Mouse (Mus musculus) limb, embryonic 11.5 days (tissue): ENCODE data around the gene Rpl18a. TPM values are rescaled to one million over a fixed set of nuclear protein-coding genes. Genes with fewer than 3 reads are reported as not detected.

Source experiments
- ATAC-seq: fragments of 200-750 bp; cut with Nextera tagmentation; 2 replicates; pipeline ENCODE4 v1.8.0; 2017; ENCODE audit warnings: low read depth; ENCODE audit not compliant: insufficient number of reproducible peaks, low FRiP score, low TSS enrichment
- DNase-seq: peaks from one replicate; pipeline ENCODE4 v3.0.0-alpha.2; 2015; ENCODE audit warnings: low spot score
- H3K27ac ChIP-seq: fragments of 300-500 bp; sonication (generic); replicated peaks from 2 replicates; pipeline ENCODE4 v1.5.1; 2014; ENCODE audit warnings: low read depth, mild to moderate bottlenecking, low read length
- H3K27me3 ChIP-seq: fragments of 300-500 bp; sonication (generic); 2 replicates; pipeline ENCODE4 v1.6.1; 2014; ENCODE audit warnings: mild to moderate bottlenecking, low read length, mixed read lengths; ENCODE audit not compliant: control insufficient read depth, insufficient read depth
- H3K36me3 ChIP-seq: fragments of 300-500 bp; sonication (generic); 2 replicates; pipeline ENCODE4 v1.6.1; 2014; ENCODE audit warnings: mild to moderate bottlenecking, low read length, moderate library complexity, mixed read lengths; ENCODE audit not compliant: control insufficient read depth, insufficient read depth
- H3K4me1 ChIP-seq: fragments of 300-500 bp; sonication (generic); 2 replicates; pipeline ENCODE4 v1.6.1; 2014; ENCODE audit warnings: low read length, mixed read lengths; ENCODE audit not compliant: control insufficient read depth, insufficient read depth
- H3K4me2 ChIP-seq: fragments of 300-500 bp; sonication (generic); 2 replicates; pipeline ENCODE4 v1.6.1; 2014; ENCODE audit warnings: low read depth, mild to moderate bottlenecking, moderate library complexity; ENCODE audit not compliant: severe bottlenecking
- H3K4me3 ChIP-seq: fragments of 300-500 bp; sonication (generic); 2 replicates; pipeline ENCODE4 v1.5.1; 2014; ENCODE audit warnings: low read depth, low read length
- H3K9ac ChIP-seq: fragments of 300-500 bp; sonication (generic); 2 replicates; pipeline ENCODE4 v1.6.1; 2014; ENCODE audit warnings: mild to moderate bottlenecking, low read length
- H3K9me3 ChIP-seq: fragments of 300-500 bp; sonication (generic); 2 replicates; pipeline ENCODE4 v1.6.1; 2016; ENCODE audit warnings: low read length; ENCODE audit not compliant: control insufficient read depth
- WGBS: fragments of 180-500 bp; shearing (Covaris S2); extraction: QIAGEN DNeasy Blood & Tissue Kit; methylation state at CpG from one replicate; pipeline ENCODE4 v1.1.7; 2014; 5-methylcytosine and 5-hydroxymethylcytosine counted together
- polyA plus RNA-seq: library from polyadenylated mRNA; unstranded; fragments of >200 nt; fragmentation: Nextera tagmentation; extraction: Ambion mirVana; gene quantifications from 2 replicates; pipeline ENCODE4 v1.2.1, GENCODE M21; 2014

Rpl18a gene
- polyA plus RNA-seq, 1 experiment from 2014 or later: 3,846 TPM

- Histone ChIP-seq H3K4me2 (no peak overlapping the region), H3K27ac (no peak overlapping the region), H3K9ac (no peak overlapping the region), H3K36me3 (no peaks in the 10 kb centered on the region), H3K9me3 (no peaks in the 10 kb centered on the region), H3K4me3 (no peak overlapping the region), H3K4me1 (0 out of 2 replicates have a peak, but pooled peaks cover 2% of the 10 kb centered on the region), H3K27me3 (0 out of 2 replicates have a peak, but pooled peaks cover 3% of the 10 kb centered on the region)
- DNase-seq (no peak), ATAC-seq (no peak)
- 82% methylated on average over 4 of the region's 4 CpGs for WGBS
Measured at GRCm38 (mm10) chr8:70884186-70884585, 13.0 kb downstream of the Rpl18a start.

- Histone ChIP-seq H3K9ac (no peak overlapping the region), H3K4me1 (0 out of 2 replicates have a peak, but pooled peaks cover 2% of the 10 kb centered on the region), H3K27ac (no peak overlapping the region), H3K9me3 (no peaks in the 10 kb centered on the region), H3K27me3 (no peaks in the 10 kb centered on the region), H3K4me3 (no peak overlapping the region), H3K36me3 (no peaks in the 10 kb centered on the region), H3K4me2 (no peak overlapping the region)
- WGBS: 30% methylated on average over 11 of the region's 11 CpGs
- no peak for ATAC-seq
- peak; percentile 22 for DNase-seq
Measured at GRCm38 (mm10) chr8:70880546-70880945, 16.7 kb downstream of the Rpl18a start.

GRCm38 (mm10) chr8:70880126-70880525, 17.1 kb downstream of the Rpl18a start:
- no peak for ATAC-seq
- H3K9ac ChIP-seq: no peak overlapping the region

GRCm38 (mm10) chr8:70879500-70879899, 17.7 kb downstream of the Rpl18a start:
- no peak for ATAC-seq
- WGBS: 64% methylated on average over 4 of the region's 4 CpGs

More at GRCm38 (mm10) chr8:70880126-70880525, 17.1 kb downstream of the Rpl18a start:
- Histone ChIP-seq H3K4me2 (no peak overlapping the region), H3K27me3 (no peaks in the 10 kb centered on the region), H3K4me3 (no peak overlapping the region), H3K27ac (no peak overlapping the region), H3K9me3 (no peaks in the 10 kb centered on the region), H3K4me1 (0 out of 2 replicates have a peak, but pooled peaks cover 2% of the 10 kb centered on the region), H3K36me3 (no peaks in the 10 kb centered on the region)
- WGBS: 5% methylated on average over 4 of the region's 4 CpGs
- peak; percentile 47 for DNase-seq

GRCm38 (mm10) chr8:70878178-70878577, 19.0 kb downstream of the Rpl18a start:
- H3K27me3 ChIP-seq: no peaks in the 10 kb centered on the region
- ATAC-seq (no peak), DNase-seq (no peak)
- H3K4me2 ChIP-seq: no peak overlapping the region
- H3K27ac ChIP-seq: no peak overlapping the region
- H3K4me1 ChIP-seq: 0 out of 2 replicates have a peak, but pooled peaks cover 2% of the 10 kb centered on the region
- H3K9ac ChIP-seq: no peak overlapping the region
- no peaks in the 10 kb centered on the region for H3K9me3 ChIP-seq
- 73% methylated on average over 2 of the region's 2 CpGs for WGBS
- H3K4me3 ChIP-seq: no peak overlapping the region
- H3K36me3 ChIP-seq: no peaks in the 10 kb centered on the region

More at GRCm38 (mm10) chr8:70879500-70879899, 17.7 kb downstream of the Rpl18a start:
- H3K4me3 ChIP-seq: no peak overlapping the region
- DNase-seq: peak; percentile 21
- no peaks in the 10 kb centered on the region for H3K9me3 ChIP-seq
- H3K9ac ChIP-seq: no peak overlapping the region
- 0 out of 2 replicates have a peak, but pooled peaks cover 2% of the 10 kb centered on the region for H3K4me1 ChIP-seq
- H3K36me3 ChIP-seq: no peaks in the 10 kb centered on the region
- H3K27me3 ChIP-seq: no peaks in the 10 kb centered on the region
- H3K4me2 ChIP-seq: no peak overlapping the region
- H3K27ac ChIP-seq: no peak overlapping the region

GRCm38 (mm10) chr8:70876382-70876781, 20.8 kb downstream of the Rpl18a start:
- Histone ChIP-seq H3K27ac (no peak overlapping the region), H3K4me3 (no peak overlapping the region), H3K4me2 (no peak overlapping the region)

GRCm38 (mm10) chr8:70874441-70874840, 22.8 kb downstream of the Rpl18a start:
- WGBS: 91% methylated on average over 13 of the region's 13 CpGs
- Histone ChIP-seq H3K4me2 (no peak overlapping the region), H3K4me3 (no peak overlapping the region), H3K9me3 (no peaks in the 10 kb centered on the region), H3K36me3 (no peaks in the 10 kb centered on the region; the same call in 1 of the 2 replicates), H3K27me3 (no peaks in the 10 kb centered on the region), H3K9ac (0 out of 2 replicates have a peak overlapping the region, but pooled peaks have one; percentile 17), H3K27ac (no peak overlapping the region), H3K4me1 (peaks cover under 1% of the 10 kb centered on the region; the same call in 1 of the 2 replicates)
- ATAC-seq (no peak), DNase-seq (peak; percentile 20)

More at GRCm38 (mm10) chr8:70876382-70876781, 20.8 kb downstream of the Rpl18a start:
- DNase-seq (no peak), ATAC-seq (no peak)
- Histone ChIP-seq H3K9ac (no peak overlapping the region), H3K27me3 (no peaks in the 10 kb centered on the region), H3K36me3 (no peaks in the 10 kb centered on the region), H3K4me1 (0 out of 2 replicates have a peak, but pooled peaks cover 2% of the 10 kb centered on the region), H3K9me3 (no peaks in the 10 kb centered on the region)
- 64% methylated on average over 4 of the region's 4 CpGs for WGBS

GRCm38 (mm10) chr8:70873364-70873985, 23.7 kb downstream of the Rpl18a start, which contains the start of gene Ccdc124:
Gene Ccdc124 (minus strand): TSS chr8:70873935.
- Histone ChIP-seq H3K4me3 (peak within 1 kb of the TSS; percentile 83), H3K27ac (peak within 1 kb of the TSS; percentile 56; the same call in 1 of the 2 replicates), H3K9ac (peak within 1 kb of the TSS; percentile 67), H3K9me3 (no peaks in the 10 kb centered on the region), H3K27me3 (no peaks in the 10 kb centered on the region), H3K36me3 (no peaks in the 10 kb centered on the region; the same call in 1 of the 2 replicates), H3K4me1 (peaks cover 10% of the 10 kb centered on the region), H3K4me2 (peak within 1 kb of the TSS; percentile 75)
- DNase-seq: peak; percentile 97
- under 1% methylated on average over 46 of the region's 46 CpGs for WGBS
- ATAC-seq: peak; percentile 86
